Mouse (Mus musculus) layer of hippocampus, adult 9-10 months (tissue): ENCODE data around the gene Ifnab.

ENCODE experiments used
- DNase-seq: peaks from one replicate; pipeline ENCODE4 v3.0.0; 2022; ENCODE audit warnings: low spot score

Ifnab gene

GRCm38 (mm10) chr4:88691259-88691658 lies at the start of gene Ifnab:
Gene Ifnab, minus strand, starts transcription at chr4:88691359.
- DNase-seq = no peak

DNA sequence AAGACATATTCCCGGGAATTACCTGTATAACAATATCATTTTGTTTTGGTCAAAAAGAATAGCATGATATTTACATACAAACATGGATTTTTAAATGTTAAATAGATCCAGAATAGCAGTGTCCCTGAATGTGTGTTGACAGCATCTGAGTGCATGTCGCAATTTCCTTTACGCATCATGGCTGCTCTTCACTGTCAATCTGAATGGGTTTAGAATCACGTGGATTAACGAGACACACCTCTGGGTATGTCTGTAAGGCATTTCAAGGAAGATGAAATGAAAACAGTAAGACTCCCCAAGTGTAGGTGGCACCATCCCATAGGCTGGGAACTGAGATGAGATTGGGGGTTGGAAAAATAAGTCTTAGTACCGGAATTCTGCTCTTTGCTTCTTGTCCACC lies 47.9 kb upstream of the Ifnab start:
- DNase-seq = no peak

DNA sequence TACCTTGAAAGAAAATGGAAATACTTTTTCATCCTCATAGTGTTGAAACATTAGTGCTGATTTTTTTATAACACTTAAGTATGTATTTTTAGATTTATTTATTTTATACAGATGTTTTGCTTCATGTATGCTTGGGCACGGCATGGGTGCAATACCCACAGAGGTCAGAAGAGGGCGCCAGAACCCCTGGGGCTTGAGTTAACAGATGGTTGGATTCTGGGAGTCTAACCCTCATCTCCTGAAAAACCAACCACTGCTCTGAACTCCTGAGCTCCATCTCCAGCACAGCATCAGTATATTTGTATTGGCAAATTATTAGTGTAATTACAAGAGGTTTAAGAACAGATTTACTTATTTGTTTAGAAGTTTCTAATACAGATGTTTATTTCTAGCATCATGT lies 47.3 kb upstream of the Ifnab start:
- no peak for DNase-seq

DNA sequence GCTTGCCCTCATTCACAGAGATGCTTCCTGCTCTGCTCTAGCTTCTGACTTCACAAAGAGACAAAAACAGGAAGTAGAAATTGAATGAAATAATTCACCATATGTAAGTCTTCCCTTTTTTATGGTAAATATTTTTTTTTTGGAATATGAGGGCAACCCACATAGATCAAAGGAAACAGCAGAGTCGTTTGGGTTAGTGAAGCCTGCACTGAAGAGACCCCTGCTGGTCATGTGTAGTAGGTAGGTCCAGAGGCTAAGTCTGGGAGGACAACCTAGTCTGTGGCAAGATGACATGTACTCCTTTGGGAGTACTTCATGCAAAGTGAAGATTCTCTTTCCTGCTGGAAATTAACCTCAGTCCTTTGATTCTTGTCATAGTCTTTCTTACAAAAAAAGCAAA lies 36.2 kb upstream of the Ifnab start:
- DNase-seq = no peak

GRCm38 (mm10) chr4:88726727-88727126 lies 35.6 kb upstream of the Ifnab start:
- no peak for DNase-seq

- no peak for DNase-seq
Observed at GRCm38 (mm10) chr4:88723497-88724090, 32.4 kb upstream of the Ifnab start.

DNA sequence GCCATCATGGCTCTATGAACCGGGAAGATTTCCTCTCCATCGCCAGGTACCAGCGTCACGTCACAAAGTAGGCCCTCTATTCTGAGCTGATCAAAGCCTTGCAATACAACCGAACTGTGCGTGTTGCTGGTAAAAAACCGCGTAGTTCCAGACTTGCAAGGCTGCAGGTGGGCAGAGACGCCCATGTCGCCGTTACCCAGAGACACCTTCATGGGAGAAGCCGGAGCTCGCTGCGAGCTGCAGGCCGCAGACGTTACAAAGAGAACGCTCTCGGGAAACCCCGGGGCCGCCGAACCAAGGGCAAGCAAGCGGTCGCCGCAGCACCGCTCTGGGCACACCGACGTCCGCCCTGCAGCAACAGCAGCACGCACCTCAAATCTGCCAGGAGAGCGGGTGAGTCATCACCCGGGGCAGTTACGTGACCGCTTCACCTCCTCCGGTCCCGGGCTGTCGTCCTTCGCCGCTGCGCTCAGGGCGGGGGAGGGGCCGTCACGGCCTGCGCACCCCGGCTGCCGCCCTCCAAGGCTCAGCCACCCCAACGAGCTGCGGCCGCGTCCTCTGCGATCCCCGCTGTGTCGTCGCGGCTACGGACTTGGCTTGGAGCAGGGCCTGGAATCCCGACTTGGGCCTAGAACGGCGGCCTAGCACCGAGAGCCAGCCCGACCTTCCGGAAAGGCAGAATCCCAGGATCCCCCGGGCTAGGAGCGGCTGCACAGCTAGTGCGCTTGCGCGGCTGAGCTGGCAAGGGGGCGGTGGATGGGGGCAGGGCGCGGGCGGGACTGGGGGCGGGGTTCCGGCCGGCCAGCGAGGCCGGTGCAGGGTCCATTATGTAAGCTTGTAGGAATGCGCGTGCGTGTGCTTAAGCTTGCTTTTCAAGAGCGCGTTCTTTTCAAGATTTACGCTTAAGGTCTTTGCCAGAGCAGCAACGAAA lies 30.9 kb upstream of the Ifnab start, which contains the start of the genes Gm26566 and Klhl9:
Gene Gm26566, plus strand, starts transcription at position 15 of the 931 bp plus-strand sequence.
Gene Klhl9, minus strand, starts transcription at position 675 of the 931 bp plus-strand sequence.
- DNase-seq = peak; percentile 51

DNA sequence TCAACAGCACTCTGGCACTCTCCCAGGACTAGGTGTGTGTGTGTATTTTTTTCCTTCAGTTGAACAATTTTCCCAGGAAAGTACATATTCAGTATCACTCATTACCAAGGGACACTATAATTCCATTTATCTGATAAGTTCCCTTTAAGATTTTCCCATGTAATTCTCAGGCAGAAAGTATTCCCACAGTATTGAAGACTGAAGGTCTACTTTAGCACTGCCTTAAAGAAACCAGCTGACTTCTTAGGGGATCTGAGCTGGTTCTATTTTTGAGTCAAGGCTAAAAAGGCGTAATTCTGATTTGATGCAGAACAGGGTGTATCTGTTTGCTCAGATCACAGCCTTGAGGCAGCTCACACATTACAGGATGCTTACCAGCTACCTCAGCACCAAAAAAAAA lies 27.6 kb upstream of the Ifnab start:
- no peak for DNase-seq

- no peak for DNase-seq
Observed at GRCm38 (mm10) chr4:88715059-88715458, 23.9 kb upstream of the Ifnab start.

DNA sequence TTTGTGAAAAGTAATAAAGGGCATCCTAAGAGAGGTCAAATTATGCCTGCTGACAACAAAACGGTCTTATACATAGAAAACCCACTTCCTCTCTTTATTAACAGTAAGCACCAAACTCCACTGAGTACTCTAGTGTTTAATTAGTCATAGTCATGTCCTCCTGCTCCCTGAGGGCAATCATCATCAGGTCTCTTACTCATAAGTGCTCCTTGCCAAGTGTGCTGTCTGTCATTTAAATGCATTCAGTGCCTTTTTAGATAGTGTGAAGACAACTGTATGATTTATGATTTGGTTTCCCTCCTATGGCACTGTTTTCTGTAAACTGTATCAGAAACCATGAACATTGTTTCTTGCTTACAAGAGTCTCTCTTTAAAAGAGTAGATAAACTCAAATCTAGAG lies 23.1 kb upstream of the Ifnab start:
- DNase-seq = no peak

DNA sequence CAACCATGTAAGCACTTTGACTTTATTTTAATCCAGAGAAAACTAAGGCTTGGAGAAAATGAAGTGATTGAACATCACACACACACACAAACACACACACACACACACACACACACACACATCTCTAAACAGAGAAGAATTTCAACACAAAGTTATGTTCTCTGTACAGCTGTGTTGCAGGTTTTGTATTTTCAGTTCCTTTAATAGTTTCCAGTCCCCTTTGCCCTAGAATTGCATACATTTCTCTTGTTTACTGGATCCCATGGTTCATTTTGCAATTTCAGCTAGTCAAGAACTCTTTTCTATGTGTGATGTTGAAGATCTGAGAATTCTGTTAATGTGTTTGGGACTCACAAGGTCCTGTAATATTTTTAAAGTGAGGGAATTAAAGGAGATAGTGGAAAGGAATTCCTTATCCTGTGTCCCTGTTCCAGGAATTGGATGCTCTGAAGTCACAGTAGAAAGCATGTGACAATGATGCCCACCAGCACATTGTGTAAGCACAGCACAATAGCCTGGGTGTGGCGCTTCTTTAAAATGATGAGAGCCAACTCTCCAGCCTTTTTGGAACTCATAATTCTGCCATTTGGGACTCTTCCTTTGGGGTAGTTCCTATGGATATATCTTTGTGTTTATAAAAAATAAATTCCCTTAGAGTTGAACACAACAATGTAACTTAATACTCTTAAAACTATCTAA lies 16.1 kb upstream of the Ifnab start:
- DNase-seq = no peak

- DNase-seq = no peak
Observed at GRCm38 (mm10) chr4:88705924-88706323, 14.8 kb upstream of the Ifnab start.

GRCm38 (mm10) chr4:88699301-88699700 lies 8.1 kb upstream of the Ifnab start:
- DNase-seq = no peak

- no peak for DNase-seq
Observed at GRCm38 (mm10) chr4:88698781-88699180, 7.6 kb upstream of the Ifnab start.

- no peak for DNase-seq
Observed at GRCm38 (mm10) chr4:88697753-88698152, 6.6 kb upstream of the Ifnab start.

DNA sequence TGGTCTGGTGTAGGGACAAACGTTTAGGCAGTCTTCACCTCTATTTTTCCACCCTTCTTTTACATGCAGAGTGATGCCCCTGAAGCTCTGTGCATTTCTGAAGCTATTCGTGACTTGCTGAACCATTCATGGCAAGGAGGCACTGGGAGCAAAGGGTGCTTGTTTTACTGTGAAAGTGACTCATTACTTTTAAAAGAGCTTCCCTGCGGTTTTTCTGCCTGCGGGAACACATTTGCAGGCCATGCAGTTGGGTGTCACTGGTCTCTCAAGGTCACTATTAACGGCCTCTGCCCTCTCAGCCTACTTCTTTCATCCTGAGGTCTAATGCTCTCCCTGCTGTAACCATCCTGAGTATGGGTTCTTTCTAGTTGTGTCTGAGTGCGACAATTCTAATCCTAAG lies 5.9 kb upstream of the Ifnab start:
- no peak for DNase-seq

- DNase-seq = peak; percentile 83
Observed at GRCm38 (mm10) chr4:88696237-88696884, 5.2 kb upstream of the Ifnab start.

DNA sequence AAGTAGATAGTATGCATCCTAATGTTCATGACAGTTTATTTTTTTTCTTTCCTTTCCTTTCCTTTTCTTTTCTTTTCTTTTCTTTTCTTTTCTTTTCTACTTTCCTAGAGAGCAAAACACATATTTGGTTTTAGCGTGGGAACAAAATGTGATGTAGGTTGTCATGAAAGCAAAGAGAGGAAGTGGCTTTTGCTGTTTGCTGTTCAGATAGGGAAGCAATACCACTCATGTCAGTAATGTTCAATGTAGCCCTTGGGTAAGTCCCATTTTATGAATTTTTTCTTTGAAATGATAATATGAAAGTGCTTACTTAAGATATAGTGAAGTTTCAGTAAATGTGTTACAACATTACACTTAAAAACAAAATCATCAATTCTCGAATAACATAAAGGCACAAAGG lies 2.2 kb upstream of the Ifnab start:
- no peak for DNase-seq

DNA sequence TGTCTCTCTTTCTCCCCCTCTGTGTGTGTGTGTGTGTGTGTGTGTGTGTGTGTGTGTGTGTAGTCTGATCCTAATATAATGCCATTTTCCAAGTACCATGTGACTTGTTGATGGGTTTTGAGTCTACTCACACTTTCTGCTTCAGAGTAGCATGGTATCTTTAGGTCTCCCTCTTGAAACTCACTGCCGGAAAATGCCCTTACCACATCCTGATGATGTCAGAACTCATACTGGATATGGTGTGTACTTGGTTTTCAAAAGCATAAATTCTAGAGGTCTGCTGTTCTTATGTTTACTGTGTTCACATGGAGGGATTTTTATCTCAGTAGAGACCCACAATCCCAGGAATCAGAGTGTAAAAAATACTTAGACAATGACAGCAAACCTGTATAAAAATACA lies 1.4 kb upstream of the Ifnab start:
- DNase-seq = no peak

GRCm38 (mm10) chr4:88683812-88684211 lies 7.3 kb downstream of the Ifnab start, which contains the start of gene Ifna2:
Gene Ifna2, minus strand, starts transcription at chr4:88683912.
- DNase-seq = no peak

DNA sequence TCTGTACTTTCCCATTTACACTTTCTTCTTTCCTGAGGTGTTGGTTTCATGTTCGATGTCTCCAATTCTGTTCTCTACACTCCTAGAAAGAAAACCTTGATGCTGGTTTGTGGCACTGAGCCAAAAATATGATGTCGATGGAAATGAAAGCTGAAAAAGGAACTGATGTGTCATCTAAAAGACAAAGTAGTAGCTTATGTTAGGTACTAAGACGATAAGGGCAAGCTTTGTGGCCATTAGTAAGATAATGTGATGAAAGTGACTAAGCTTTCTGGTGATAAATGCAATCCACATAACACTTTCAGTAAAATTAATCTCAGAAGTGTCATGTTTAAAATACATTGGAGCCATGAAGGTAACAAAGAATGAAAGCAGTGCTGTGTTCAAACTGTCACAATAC lies 9.8 kb downstream of the Ifnab start:
- no peak for DNase-seq

DNA sequence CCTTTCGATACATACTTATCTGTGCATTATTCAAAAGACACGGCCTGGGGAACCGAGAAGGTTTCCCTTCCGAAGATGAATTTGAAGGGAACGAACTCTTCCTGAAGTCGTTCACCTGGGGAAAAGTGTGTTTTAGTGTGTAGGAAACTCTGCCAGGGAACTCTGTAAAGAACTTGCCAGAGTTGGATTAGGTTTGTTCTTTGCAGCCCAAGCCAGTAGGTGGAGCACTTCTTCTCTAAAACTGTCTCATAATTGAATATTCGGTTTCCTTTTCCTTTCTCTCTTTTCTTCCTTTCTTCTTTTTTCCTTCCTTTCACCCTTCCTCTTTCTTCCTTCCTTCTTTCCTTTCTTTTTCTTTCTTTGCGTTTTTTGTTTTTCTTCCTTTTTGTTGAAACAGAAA lies 10.8 kb downstream of the Ifnab start:
- DNase-seq = no peak
